Mouse (Mus musculus) gonadal fat pad, adult 2 months (tissue): ENCODE measurements at regions not wholly inside any gene's neighbourhood (a gene's known extent, or its start where the extent isn't known, plus 50 kb on each side); places are given as distances from the start of the nearest gene placed in this dataset.

ENCODE experiments used
- DNase-seq: peaks from one replicate; pipeline ENCODE4 v3.0.0-alpha.2; 2012; ENCODE audit warnings: low read depth

GRCm38 (mm10) chr16:77322338-77322737, 279.6 kb downstream of the Gm11146 start:
- DNase-seq = no peak

GRCm38 (mm10) chr16:77318150-77318549, 283.7 kb downstream of the Gm11146 start:
- no peak for DNase-seq

- no peak for DNase-seq
Measured at GRCm38 (mm10) chr16:77315354-77315753, 286.5 kb downstream of the Gm11146 start.

- DNase-seq = peak; percentile 64
Measured at GRCm38 (mm10) chr16:77313195-77313594, 288.7 kb downstream of the Gm11146 start.

GRCm38 (mm10) chr16:77301270-77302171, 288.0 kb downstream of the Usp25 start:
- DNase-seq = no peak

- DNase-seq = no peak
Measured at GRCm38 (mm10) chr16:77300572-77301213, 287.2 kb downstream of the Usp25 start.

- no peak for DNase-seq
Measured at GRCm38 (mm10) chr16:77295574-77296355, 282.3 kb downstream of the Usp25 start.

GRCm38 (mm10) chr16:77292317-77292771, 278.8 kb downstream of the Usp25 start:
- DNase-seq = no peak

- no peak for DNase-seq
Measured at GRCm38 (mm10) chr16:77291723-77292316, 278.3 kb downstream of the Usp25 start.

- no peak for DNase-seq
Measured at GRCm38 (mm10) chr16:77284205-77284604, 270.7 kb downstream of the Usp25 start.

- no peak for DNase-seq
Measured at GRCm38 (mm10) chr16:77279916-77280315, 266.4 kb downstream of the Usp25 start.

GRCm38 (mm10) chr16:77279495-77279894, 266.0 kb downstream of the Usp25 start:
- DNase-seq = no peak

- no peak for DNase-seq
Measured at GRCm38 (mm10) chr16:77273306-77273705, 259.8 kb downstream of the Usp25 start.

- no peak for DNase-seq
Measured at GRCm38 (mm10) chr16:77268926-77269325, 255.4 kb downstream of the Usp25 start.

GRCm38 (mm10) chr16:77267679-77268078, 254.2 kb downstream of the Usp25 start:
- no peak for DNase-seq

GRCm38 (mm10) chr16:77252349-77252748, 238.8 kb downstream of the Usp25 start:
- no peak for DNase-seq

GRCm38 (mm10) chr16:77251422-77251821, 237.9 kb downstream of the Usp25 start:
- DNase-seq = no peak

- no peak for DNase-seq
Measured at GRCm38 (mm10) chr16:77240876-77241275, 227.4 kb downstream of the Usp25 start.

GRCm38 (mm10) chr16:77239176-77239790, 225.8 kb downstream of the Usp25 start:
- no peak for DNase-seq

GRCm38 (mm10) chr16:77238358-77239175, 225.1 kb downstream of the Usp25 start:
- DNase-seq = no peak
